Mouse (Mus musculus): ENCODE data around the gene 4933427I04Rik. TPM values are rescaled to one million over a fixed set of nuclear protein-coding genes. Genes with fewer than 3 reads are reported as not detected.

Gene 4933427I04Rik
- 0.08 TPM in 1 of 2 replicates, not detected in the other for polyA plus RNA-seq (2015; fragmentation: Nextera tagmentation; extraction: Ambion mirVana)

DNA sequence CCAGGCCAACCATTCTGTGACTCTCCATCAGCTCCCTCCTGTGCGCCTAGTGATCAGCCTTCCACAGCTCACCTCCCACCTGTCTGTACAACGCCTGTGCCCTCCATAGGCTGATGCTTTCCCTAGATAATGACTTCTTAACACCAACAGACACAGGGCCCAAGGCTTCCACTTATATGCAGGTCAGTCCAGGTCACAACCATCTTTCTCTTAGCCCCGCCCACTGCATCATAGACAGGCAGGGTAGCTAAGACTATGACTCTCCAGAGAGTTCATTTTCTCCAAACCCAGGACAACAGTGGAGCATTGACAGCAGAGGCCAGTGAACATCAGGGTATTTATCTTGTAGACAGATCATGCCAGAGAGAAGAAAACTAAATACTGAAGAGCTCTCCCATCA, at the start of gene 4933427I04Rik:
Gene 4933427I04Rik (plus strand): TSS at position 301 of the 400 bp plus-strand sequence.
- Histone ChIP-seq H3K9ac (ENCODE audit: low read depth, low read length) (no peak within 1 kb of the TSS), H3K27me3 (ENCODE audit: insufficient read depth, low read length) (no peaks in the 10 kb centered on the region), H3K4me3 (replicated peaks; ENCODE audit: low read depth, low read length) (no peak within 1 kb of the TSS), H3K4me2 (ENCODE audit: low read length) (no peak within 1 kb of the TSS), H3K36me3 (ENCODE audit: insufficient read depth, low read length) (no peaks in the 10 kb centered on the region), H3K27ac (no peak within 1 kb of the TSS), H3K4me1 (replicated peaks; ENCODE audit: insufficient read depth, low read length) (no peaks in the 10 kb centered on the region), H3K9me3 (replicated peaks; ENCODE audit: low read length) (no peaks in the 10 kb centered on the region)
- ATAC-seq (replicated peaks; ENCODE audit: low FRiP score, low read depth) (no peak), DNase-seq (ENCODE audit: low spot score) (no peak)
- WGBS, result 84% methylated on average over 3 of the region's 3 CpGs
- TF ChIP-seq CTCF (IDR thresholded peaks at IDR 0.05; ENCODE audit: low read depth), result no peak

GRCm38 (mm10) chr4:123810475-123811295, 48.8 kb upstream of the 4933427I04Rik start:
- no peak overlapping the region for H3K4me3 ChIP-seq (replicated peaks; ENCODE audit: low read depth, low read length)
- no peak overlapping the region for H3K9ac ChIP-seq (ENCODE audit: low read depth, low read length)
- no peaks in the 10 kb centered on the region for H3K36me3 ChIP-seq (ENCODE audit: insufficient read depth, low read length)
- no peaks in the 10 kb centered on the region for H3K4me1 ChIP-seq (replicated peaks; ENCODE audit: insufficient read depth, low read length)
- no peaks in the 10 kb centered on the region for H3K9me3 ChIP-seq (replicated peaks; ENCODE audit: low read length)
- H3K27me3 ChIP-seq (ENCODE audit: insufficient read depth, low read length), result no peaks in the 10 kb centered on the region
- DNase-seq (ENCODE audit: low spot score), result no peak
- WGBS, result 81% methylated on average over 12 of the region's 12 CpGs
- H3K27ac ChIP-seq, result no peak overlapping the region
- TF ChIP-seq CTCF (IDR thresholded peaks at IDR 0.05; ENCODE audit: low read depth), result no peak
- no peak for ATAC-seq (replicated peaks; ENCODE audit: low FRiP score, low read depth)
- H3K4me2 ChIP-seq (ENCODE audit: low read length), result no peak overlapping the region

- H3K4me3 ChIP-seq (replicated peaks; ENCODE audit: low read depth, low read length), result no peak overlapping the region
- ATAC-seq (replicated peaks; ENCODE audit: low FRiP score, low read depth) (no peak), DNase-seq (ENCODE audit: low spot score) (no peak)
- no peaks in the 10 kb centered on the region for H3K9me3 ChIP-seq (replicated peaks; ENCODE audit: low read length)
- no peak overlapping the region for H3K9ac ChIP-seq (ENCODE audit: low read depth, low read length)
- no peaks in the 10 kb centered on the region for H3K4me1 ChIP-seq (replicated peaks; ENCODE audit: insufficient read depth, low read length)
- peak; percentile 13; the same call in 1 of the 2 replicates for TF ChIP-seq CTCF (IDR thresholded peaks at IDR 0.05; ENCODE audit: low read depth)
- no peak overlapping the region for H3K4me2 ChIP-seq (ENCODE audit: low read length)
- H3K27ac ChIP-seq, result no peak overlapping the region
- H3K27me3 ChIP-seq (ENCODE audit: insufficient read depth, low read length), result no peaks in the 10 kb centered on the region
- WGBS, result 81% methylated on average over 3 of the region's 3 CpGs
- no peaks in the 10 kb centered on the region for H3K36me3 ChIP-seq (ENCODE audit: insufficient read depth, low read length)
These were observed 47.0 kb upstream of the 4933427I04Rik start for GRCm38 (mm10) chr4:123812525-123812924.

DNA sequence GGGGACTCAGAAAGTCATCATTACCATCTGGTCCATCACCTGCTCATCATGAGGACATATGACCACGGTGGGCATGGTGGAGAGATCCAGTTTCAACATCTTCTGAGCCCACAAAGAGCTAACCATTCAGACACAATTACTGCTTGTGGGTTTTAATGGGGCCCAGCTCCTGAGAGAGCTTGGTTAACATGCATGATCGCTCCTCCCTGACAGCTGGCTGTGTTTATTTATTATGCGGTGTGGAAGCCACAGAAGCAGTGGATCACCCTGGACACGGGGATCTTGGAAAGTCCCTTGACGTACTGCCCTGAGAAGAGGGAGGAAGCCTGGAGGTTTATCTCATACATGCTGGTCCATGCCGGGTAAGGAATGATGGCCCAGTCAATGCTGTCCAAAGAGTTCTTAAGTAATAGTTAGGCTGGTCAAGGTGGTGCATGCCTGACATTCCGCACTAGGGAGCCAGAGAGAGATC, 45.4 kb upstream of the 4933427I04Rik start:
- H3K36me3 ChIP-seq (ENCODE audit: insufficient read depth, low read length), result no peaks in the 10 kb centered on the region
- H3K4me3 ChIP-seq (replicated peaks; ENCODE audit: low read depth, low read length), result no peak overlapping the region
- ATAC-seq (replicated peaks; ENCODE audit: low FRiP score, low read depth) (0 out of 2 replicates have a peak, but pooled peaks have one; percentile 43), DNase-seq (ENCODE audit: low spot score) (peak; percentile 73)
- 25% methylated on average over 7 of the region's 7 CpGs for WGBS
- no peak overlapping the region for H3K4me2 ChIP-seq (ENCODE audit: low read length)
- TF ChIP-seq CTCF (IDR thresholded peaks at IDR 0.05; ENCODE audit: low read depth), result no peak
- H3K27ac ChIP-seq, result no peak overlapping the region
- no peaks in the 10 kb centered on the region for H3K27me3 ChIP-seq (ENCODE audit: insufficient read depth, low read length)
- H3K9me3 ChIP-seq (replicated peaks; ENCODE audit: low read length), result no peaks in the 10 kb centered on the region
- no peak overlapping the region for H3K9ac ChIP-seq (ENCODE audit: low read depth, low read length)
- no peaks in the 10 kb centered on the region for H3K4me1 ChIP-seq (replicated peaks; ENCODE audit: insufficient read depth, low read length)

GRCm38 (mm10) chr4:123819093-123819610, 40.3 kb upstream of the 4933427I04Rik start:
- ATAC-seq (replicated peaks; ENCODE audit: low FRiP score, low read depth), result no peak
- no peak overlapping the region for H3K9ac ChIP-seq (ENCODE audit: low read depth, low read length)
- peak; percentile 71 for DNase-seq (ENCODE audit: low spot score)
- H3K4me1 ChIP-seq (replicated peaks; ENCODE audit: insufficient read depth, low read length), result no peaks in the 10 kb centered on the region
- no peaks in the 10 kb centered on the region for H3K9me3 ChIP-seq (replicated peaks; ENCODE audit: low read length)
- H3K36me3 ChIP-seq (ENCODE audit: insufficient read depth, low read length), result no peaks in the 10 kb centered on the region
- peak; percentile 68 for TF ChIP-seq CTCF (IDR thresholded peaks at IDR 0.05; ENCODE audit: low read depth)
- H3K27me3 ChIP-seq (ENCODE audit: insufficient read depth, low read length), result no peaks in the 10 kb centered on the region
- no peak overlapping the region for H3K4me3 ChIP-seq (replicated peaks; ENCODE audit: low read depth, low read length)
- H3K4me2 ChIP-seq (ENCODE audit: low read length), result no peak overlapping the region
- WGBS, result 58% methylated on average over 4 of the region's 4 CpGs
- H3K27ac ChIP-seq, result no peak overlapping the region

DNA sequence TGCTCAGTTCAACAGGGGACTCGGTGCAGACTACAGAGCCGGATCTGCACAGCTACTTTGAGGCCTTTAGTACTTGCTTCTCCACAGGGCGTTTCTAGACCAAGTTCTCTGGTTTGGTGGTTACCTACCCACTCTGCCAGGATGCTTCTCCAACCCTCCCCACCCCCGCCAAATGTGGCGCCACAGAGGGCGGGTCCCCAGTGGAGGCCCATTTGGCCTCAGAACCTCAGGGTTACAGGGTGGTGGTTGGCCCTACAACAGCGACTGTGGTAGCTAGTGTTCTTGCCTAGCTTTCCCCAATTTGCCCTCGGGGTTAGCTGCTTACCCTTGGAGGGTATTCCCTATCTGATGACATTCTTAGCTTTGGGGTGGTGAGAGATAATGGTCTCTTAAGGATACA, 17.4 kb upstream of the 4933427I04Rik start:
- Histone ChIP-seq H3K36me3 (ENCODE audit: insufficient read depth, low read length) (no peaks in the 10 kb centered on the region), H3K4me2 (ENCODE audit: low read length) (no peak overlapping the region), H3K9me3 (replicated peaks; ENCODE audit: low read length) (no peaks in the 10 kb centered on the region), H3K4me3 (replicated peaks; ENCODE audit: low read depth, low read length) (no peak overlapping the region), H3K4me1 (replicated peaks; ENCODE audit: insufficient read depth, low read length) (no peaks in the 10 kb centered on the region), H3K27ac (no peak overlapping the region), H3K27me3 (ENCODE audit: insufficient read depth, low read length) (no peaks in the 10 kb centered on the region), H3K9ac (ENCODE audit: low read depth, low read length) (no peak overlapping the region)
- WGBS, result 92% methylated on average over 8 of the region's 8 CpGs
- DNase-seq (ENCODE audit: low spot score) (no peak), ATAC-seq (replicated peaks; ENCODE audit: low FRiP score, low read depth) (no peak)
- TF ChIP-seq CTCF (IDR thresholded peaks at IDR 0.05; ENCODE audit: low read depth), result no peak

Data from kidney, postnatal 0 days (tissue).